Comparison of ENCODE assay signal across 11 mouse cellular contexts in genomic region chr8:108750806-108751205, GRCm38 (mm10).
"Had no signal": no experiment of that assay in that cellular context is flagged by ENCODE, and none has a peak within 500 bp of the region (broad histone marks: within the 10 kb centered on the region; RNA-seq: fewer than 3 reads in every experiment).

No protein-coding gene starts in this region.

- DNase-seq: kidney, postnatal 14 days; lung, embryonic 14.5 days; lung, postnatal 10 days; right cerebral cortex, adult 18-20 months; right cerebral cortex, postnatal 25 days; thymus, postnatal 4 days had no signal

- H3K4me3 ChIP-seq: limb, embryonic 15.5 days; liver, embryonic 12.5 days; megakaryocyte, embryonic 14.5 days had no signal

- H3K27ac ChIP-seq: limb, embryonic 15.5 days; liver, embryonic 12.5 days; macrophage; stomach, postnatal 0 days had no signal
